Mouse (Mus musculus) stomach, postnatal 0 days (tissue): ENCODE results near the gene Tmem189.

Experiments
- CTCF ChIP-seq: IDR thresholded peaks from 2 replicates; pipeline ENCODE4 v1.5.1; 2016; ENCODE audit warnings: antibody characterized with exemption, low read depth, mild to moderate bottlenecking, moderate library complexity
- EP300 ChIP-seq: optimal IDR thresholded peaks from 2 replicates; pipeline ENCODE3; 2016; ENCODE audit warnings: antibody characterized with exemption

DNA sequence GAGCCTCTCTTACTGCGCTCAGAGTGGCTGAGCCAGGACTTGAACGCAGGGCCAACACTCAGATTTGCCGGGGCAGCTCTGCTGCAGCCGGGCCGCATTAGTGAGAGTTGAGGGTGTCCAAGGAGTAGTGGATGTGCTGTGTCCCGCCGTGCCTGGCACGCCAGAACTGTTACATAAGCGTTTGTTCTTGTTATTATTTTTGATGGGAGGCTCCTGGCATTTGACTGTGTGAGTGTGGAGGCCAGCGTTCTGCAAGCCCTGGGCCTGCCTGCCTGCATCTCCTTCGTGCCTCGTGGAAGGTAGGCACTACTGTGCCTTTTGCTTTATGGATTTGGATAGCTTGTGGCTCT, 1.3 kb upstream of the Tmem189 start:
- TF ChIP-seq EP300: no peak
- TF ChIP-seq CTCF: no peak
